Mouse (Mus musculus) ES-Bruce4 (cell line): ENCODE data around the gene Psmb7.

ENCODE experiments used
- CTCF ChIP-seq: IDR thresholded peaks from one replicate; pipeline ENCODE4 v1.8.1; 2011; ENCODE audit warnings: low read depth, low read length
- POLR2A ChIP-seq: IDR thresholded peaks from one replicate; pipeline ENCODE4 v1.8.1; 2011; ENCODE audit warnings: low read length; ENCODE audit not compliant: insufficient read depth

DNA sequence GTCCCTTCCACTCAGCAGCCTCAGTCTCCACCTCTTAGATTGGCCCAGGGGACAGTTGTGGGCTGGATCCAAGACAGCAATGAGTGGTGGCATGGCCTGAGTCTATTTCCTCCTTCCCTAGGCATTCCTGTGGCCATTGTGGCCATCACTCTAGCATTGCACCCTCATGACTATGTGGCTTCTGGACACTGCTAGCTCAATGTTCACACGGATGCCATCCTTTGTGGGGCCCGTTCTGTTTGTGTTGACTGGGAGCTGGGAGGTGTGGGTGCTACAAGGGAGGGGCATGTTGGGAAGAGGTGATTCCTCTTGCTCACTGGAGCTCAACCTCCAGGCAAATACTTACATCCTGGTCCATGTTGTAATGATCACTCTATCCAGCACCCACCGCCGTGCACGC is 38.3 kb upstream of the Psmb7 start:
- TF ChIP-seq CTCF (no peak), POLR2A (no peak)
